Mouse (Mus musculus) testis, adult 2 months (tissue): ENCODE results near the gene Trim31.

ENCODE experiments used
- CTCF ChIP-seq: fragments of 200-500 bp; IDR thresholded peaks from 2 replicates; pipeline ENCODE4 v1.5.1; 2012; ENCODE audit warnings: low read depth, mild to moderate bottlenecking, inconsistent platforms, low read length, moderate library complexity; ENCODE audit not compliant: control insufficient read depth, insufficient read depth, insufficient replicate concordance
- POLR2A ChIP-seq: fragments of 200-500 bp; IDR thresholded peaks from 2 replicates; pipeline ENCODE4 v1.6.1; 2012; ENCODE audit warnings: low read depth, mild to moderate bottlenecking, inconsistent platforms, low read length, moderate library complexity; ENCODE audit not compliant: control insufficient read depth

- TF ChIP-seq POLR2A (no peak), CTCF (no peak)
Measured at GRCm38 (mm10) chr17:36858181-36858580, 39.7 kb upstream of the Trim31 start.
